Mouse (Mus musculus): ENCODE data around the gene Gm21974.

- TF ChIP-seq CTCF (conservative IDR thresholded peaks at IDR 0.05 in 1 of 2, IDR thresholded peaks at IDR 0.05 in 1 of 2; ENCODE audit: low read depth in 2 of 2, low read length in 2 of 2) (no peak), TBP (conservative IDR thresholded peaks at IDR 0.05; ENCODE audit: low read depth, low read length) (no peak), MAX (IDR thresholded peaks at IDR 0.05; ENCODE audit: low read length) (no peak), POLR2A (IDR thresholded peaks at IDR 0.05; ENCODE audit: low read depth, low read length) (no peak), EP300 (IDR thresholded peaks at IDR 0.05; ENCODE audit: low read length) (no peak), HCFC1 (IDR thresholded peaks at IDR 0.05; ENCODE audit: low read depth, low read length) (no peak), MYC (IDR thresholded peaks at IDR 0.05; ENCODE audit: low read depth, low read length) (no peak)
These were observed 57.8 kb downstream of the Gm21974 start for GRCm38 (mm10) chr7:127837473-127837872.
